In the genomic region with DNA sequence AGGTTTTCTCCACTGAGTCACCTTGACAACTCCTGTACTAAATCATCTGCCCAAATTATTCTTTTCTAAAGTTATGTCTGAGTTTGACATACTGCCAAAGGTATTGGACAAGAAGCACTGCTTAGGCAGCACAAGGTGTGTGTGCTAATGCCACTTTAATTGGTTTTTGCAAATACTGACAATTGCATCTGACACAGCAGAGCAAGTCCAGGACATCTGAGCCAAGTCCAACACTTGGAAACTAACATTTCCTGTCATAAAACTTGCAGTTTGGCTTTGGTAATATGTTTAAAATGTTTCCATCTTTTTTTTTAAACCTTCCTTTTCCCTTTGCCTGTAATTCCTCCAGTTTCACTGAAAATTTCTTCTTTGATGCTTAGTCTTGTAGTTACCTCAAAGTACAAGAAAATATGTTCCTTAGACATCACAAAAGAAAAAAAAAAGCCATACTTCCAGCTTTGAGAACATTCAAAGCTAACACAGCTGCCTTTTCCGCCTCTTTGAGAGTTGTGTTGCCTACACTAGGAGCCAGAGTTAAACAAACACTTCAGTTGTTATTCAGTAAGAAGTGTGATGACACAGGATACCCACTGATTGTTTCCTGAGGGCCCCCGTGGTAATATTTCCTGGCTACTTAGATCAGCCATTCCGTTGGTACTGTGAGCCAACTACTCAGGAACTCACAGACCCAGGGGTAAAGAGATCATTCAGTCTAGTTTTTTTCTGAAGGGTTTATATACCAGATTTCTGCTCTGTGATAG, we compare ENCODE assay signal across 21 mouse cellular contexts. TPM values are rescaled to one million over a fixed set of nuclear protein-coding genes. Genes with fewer than 3 reads are reported as not detected.
A peak's percentile ranks its signal among the peaks of the same experiment; 100 is the strongest.
DNase-seq lines count a peak whose midpoint lies in the region; ATAC-seq and TF ChIP-seq lines count a peak whose summit lies in the region.
"Had no signal": no experiment of that assay in that cellular context is flagged by ENCODE, and none has a peak within 500 bp of the region (broad histone marks: within the 10 kb centered on the region; RNA-seq: fewer than 3 reads in every experiment).

No protein-coding gene starts in this region.

- no peaks in the 10 kb centered on the region for H3K9me3 ChIP-seq in kidney, postnatal 0 days (replicated peaks; ENCODE audit: low read length)
- H3K9me3 ChIP-seq in lung, postnatal 0 days (ENCODE audit: low read length) = no peaks in the 10 kb centered on the region
- H3K9me3 ChIP-seq in hindbrain, embryonic 11.5 days (ENCODE audit: control insufficient read depth, low read length) = no peaks in the 10 kb centered on the region
- H3K9me3 ChIP-seq: embryonic facial prominence, embryonic 15.5 days; forebrain, embryonic 10.5 days; heart, embryonic 13.5 days; intestine, embryonic 15.5 days; liver, embryonic 15.5 days; midbrain, embryonic 15.5 days had no signal

- ATAC-seq in kidney, postnatal 0 days (replicated peaks; ENCODE audit: low FRiP score, low read depth) = no peak
- peak; percentile 91 for ATAC-seq in lung, postnatal 0 days
- ATAC-seq in hindbrain, embryonic 11.5 days (ENCODE audit: low FRiP score) = no peak
- ATAC-seq: forebrain, postnatal 0 days; midbrain, embryonic 15.5 days had no signal

- no peaks in the 10 kb centered on the region for H3K36me3 ChIP-seq in kidney, postnatal 0 days (ENCODE audit: insufficient read depth, low read length)
- no peaks in the 10 kb centered on the region for H3K36me3 ChIP-seq in kidney, adult 2 months (ENCODE audit: control insufficient read depth, insufficient read depth, low read length)
- H3K36me3 ChIP-seq in lung, postnatal 0 days (ENCODE audit: insufficient read depth, low read length) = no peaks in the 10 kb centered on the region
- no peaks in the 10 kb centered on the region for H3K36me3 ChIP-seq in heart, adult 2 months (ENCODE audit: control insufficient read depth, insufficient read depth, low read length)
- H3K36me3 ChIP-seq in hindbrain, embryonic 11.5 days (ENCODE audit: control insufficient read depth, insufficient read depth, low read length) = no peaks in the 10 kb centered on the region
- H3K36me3 ChIP-seq: embryonic facial prominence, embryonic 15.5 days; forebrain, embryonic 10.5 days; heart, embryonic 13.5 days; intestine, embryonic 15.5 days; liver, embryonic 15.5 days; midbrain, embryonic 15.5 days had no signal

- no peak for TF ChIP-seq POLR2A in kidney, adult 2 months (IDR thresholded peaks at IDR 0.05; ENCODE audit: low read depth, low read length)
- no peak for TF ChIP-seq POLR2A in brain, embryonic 14.5 days (IDR thresholded peaks at IDR 0.05; ENCODE audit: borderline replicate concordance, extremely low read depth, insufficient read depth, insufficient read length, poor library complexity, severe bottlenecking)
- TF ChIP-seq POLR2A in heart, adult 2 months (IDR thresholded peaks at IDR 0.05; ENCODE audit: insufficient read depth, low read depth, low read length) = no peak

- H3K4me3 ChIP-seq in kidney, postnatal 0 days (replicated peaks; ENCODE audit: low read depth, low read length) = no peak overlapping the region
- H3K4me3 ChIP-seq in kidney, adult 2 months (ENCODE audit: insufficient read depth, low read depth, low read length) = no peak overlapping the region
- H3K4me3 ChIP-seq in lung, postnatal 0 days (ENCODE audit: low read depth, low read length) = no peak overlapping the region
- no peak overlapping the region for H3K4me3 ChIP-seq in heart, adult 2 months
- no peak overlapping the region for H3K4me3 ChIP-seq in hindbrain, embryonic 11.5 days (ENCODE audit: low read depth, low read length)
- H3K4me3 ChIP-seq: embryonic facial prominence, embryonic 15.5 days; forebrain, embryonic 10.5 days; heart, embryonic 13.5 days; intestine, embryonic 15.5 days; liver, embryonic 15.5 days; megakaryocyte, embryonic 14.5 days; midbrain, embryonic 15.5 days; myocyte had no signal

- TF ChIP-seq EP300 in lung, postnatal 0 days (IDR thresholded peaks at IDR 0.05) = peak; percentile 59
- TF ChIP-seq EP300 in heart, adult 2 months (IDR thresholded peaks at IDR 0.05; ENCODE audit: insufficient read depth, low read depth, low read length) = no peak

- H3K9ac ChIP-seq in kidney, postnatal 0 days (ENCODE audit: low read depth, low read length) = no peak overlapping the region
- no peak overlapping the region for H3K9ac ChIP-seq in lung, postnatal 0 days (replicated peaks; ENCODE audit: low read depth)
- no peak overlapping the region for H3K9ac ChIP-seq in heart, adult 2 months (ENCODE audit: low read depth, low read length)
- no peak overlapping the region for H3K9ac ChIP-seq in hindbrain, embryonic 11.5 days (ENCODE audit: low read depth, low read length)
- H3K9ac ChIP-seq: embryonic facial prominence, embryonic 15.5 days; forebrain, postnatal 0 days; heart, embryonic 13.5 days; hindbrain, embryonic 14.5 days; intestine, embryonic 15.5 days; liver, embryonic 15.5 days; midbrain, embryonic 15.5 days had no signal

- intact Hi-C loops in heart, adult 2 months (cut with DNase I) = no loop called here

- H3K79me2 ChIP-seq in heart, adult 2 months (replicated peaks; ENCODE audit: control insufficient read depth, insufficient read depth, low read length) = no peaks in the 10 kb centered on the region

- H3K4me1 ChIP-seq in kidney, postnatal 0 days (replicated peaks; ENCODE audit: insufficient read depth, low read length) = no peaks in the 10 kb centered on the region
- no peaks in the 10 kb centered on the region for H3K4me1 ChIP-seq in kidney, adult 2 months (ENCODE audit: control insufficient read depth, insufficient read depth, low read length)
- peaks cover 12% of the 10 kb centered on the region; the same call in 1 of the 2 replicates for H3K4me1 ChIP-seq in lung, postnatal 0 days (ENCODE audit: insufficient read depth, low read depth, low read length)
- no peaks in the 10 kb centered on the region for H3K4me1 ChIP-seq in heart, adult 2 months (ENCODE audit: control insufficient read depth, insufficient read depth, low read length)
- no peaks in the 10 kb centered on the region for H3K4me1 ChIP-seq in hindbrain, embryonic 11.5 days (replicated peaks; ENCODE audit: control insufficient read depth, insufficient read depth, low read length)
- H3K4me1 ChIP-seq: embryonic facial prominence, embryonic 15.5 days; forebrain, embryonic 10.5 days; intestine, embryonic 15.5 days; liver, embryonic 15.5 days; midbrain, embryonic 15.5 days had no signal

- no peak overlapping the region for H3K4me2 ChIP-seq in kidney, postnatal 0 days (ENCODE audit: low read length)
- no peak overlapping the region for H3K4me2 ChIP-seq in lung, postnatal 0 days (replicated peaks; ENCODE audit: low read depth, low read length)
- no peak overlapping the region for H3K4me2 ChIP-seq in hindbrain, embryonic 11.5 days (replicated peaks; ENCODE audit: low read depth, low read length)
- H3K4me2 ChIP-seq: embryonic facial prominence, embryonic 15.5 days; heart, embryonic 13.5 days; hindbrain, embryonic 14.5 days; intestine, embryonic 15.5 days; liver, embryonic 15.5 days; midbrain, embryonic 15.5 days had no signal

- DNase-seq in kidney, postnatal 0 days (ENCODE audit: low spot score) = peak; percentile 29
- DNase-seq in kidney, adult 2 months = no peak
- peak; percentile 35 for DNase-seq in 416B (ENCODE audit: low read depth)
- peak; percentile 5 for DNase-seq in brain, embryonic 14.5 days (ENCODE audit: low read depth)
- peak; percentile 82 for DNase-seq in lung, postnatal 0 days (ENCODE audit: low spot score)
- no peak for DNase-seq in heart, adult 2 months
- no peak for DNase-seq in hindbrain, embryonic 11.5 days (ENCODE audit: low spot score)
- DNase-seq: adrenal gland, adult 2 months; cerebellum, adult 9-10 months; forebrain, postnatal 0 days; kidney, postnatal 14 days; thymus, adult 2 months had no signal

- TF ChIP-seq CTCF in kidney, postnatal 0 days (IDR thresholded peaks at IDR 0.05; ENCODE audit: low read depth) = no peak
- TF ChIP-seq CTCF in kidney, adult 2 months (conservative IDR thresholded peaks at IDR 0.05; ENCODE audit: insufficient read depth, insufficient read length, low read depth, low read length) = no peak
- TF ChIP-seq CTCF in brain, embryonic 14.5 days (IDR thresholded peaks at IDR 0.05; ENCODE audit: borderline replicate concordance, extremely low read depth, insufficient read depth, insufficient read length) = no peak
- TF ChIP-seq CTCF in lung, postnatal 0 days (IDR thresholded peaks at IDR 0.05) = no peak
- no peak for TF ChIP-seq CTCF in heart, adult 2 months (IDR thresholded peaks at IDR 0.05)

- no peak overlapping the region for H3K27ac ChIP-seq in kidney, postnatal 0 days
- no peak overlapping the region for H3K27ac ChIP-seq in kidney, adult 2 months (ENCODE audit: insufficient read depth, low read depth, low read length)
- H3K27ac ChIP-seq in lung, postnatal 0 days (ENCODE audit: low read length) = peak overlapping the region; percentile 66
- H3K27ac ChIP-seq in heart, adult 2 months = no peak overlapping the region
- no peak overlapping the region for H3K27ac ChIP-seq in hindbrain, embryonic 11.5 days (ENCODE audit: low read depth, low read length)
- H3K27ac ChIP-seq: embryonic facial prominence, embryonic 15.5 days; forebrain, embryonic 10.5 days; heart, embryonic 13.5 days; hindbrain, embryonic 14.5 days; intestine, embryonic 15.5 days; liver, embryonic 15.5 days; midbrain, embryonic 15.5 days had no signal

- H3K27me3 ChIP-seq in kidney, postnatal 0 days (ENCODE audit: insufficient read depth, low read length) = no peaks in the 10 kb centered on the region
- H3K27me3 ChIP-seq in kidney, adult 2 months (replicated peaks; ENCODE audit: control insufficient read depth, insufficient read depth, low read length) = no peaks in the 10 kb centered on the region
- no peaks in the 10 kb centered on the region for H3K27me3 ChIP-seq in lung, postnatal 0 days (replicated peaks; ENCODE audit: insufficient read depth, low read length)
- H3K27me3 ChIP-seq in heart, adult 2 months (ENCODE audit: control insufficient read depth, insufficient read depth, low read length) = no peaks in the 10 kb centered on the region
- no peaks in the 10 kb centered on the region for H3K27me3 ChIP-seq in hindbrain, embryonic 11.5 days (ENCODE audit: control insufficient read depth, insufficient read depth, low read length)
- H3K27me3 ChIP-seq: embryonic facial prominence, embryonic 15.5 days; heart, embryonic 13.5 days; intestine, embryonic 15.5 days; liver, embryonic 15.5 days; megakaryocyte, embryonic 14.5 days; midbrain, embryonic 15.5 days had no signal

- WGBS in kidney, postnatal 0 days = 16% methylated on average over 3 of the region's 3 CpGs
- 34% methylated on average over 3 of the region's 3 CpGs for WGBS in kidney, adult 2 months
- WGBS in lung, postnatal 0 days = 12% methylated on average over 3 of the region's 3 CpGs
- WGBS in heart, adult 2 months = 30% methylated on average over 3 of the region's 3 CpGs
- 60% methylated on average over 3 of the region's 3 CpGs for WGBS in hindbrain, embryonic 11.5 days

RNA-seq across cellular contexts. Expression of a gene that starts 47.6 kb away (rescaled TPM):
- polyA plus RNA-seq in kidney, postnatal 0 days (2015; fragmentation: Nextera tagmentation; extraction: Ambion mirVana) = 61.0 and 65.4 TPM in 2 replicates
- polyA plus RNA-seq in kidney, adult 2 months (2012; rRNA removed) = 4.7 and 7.5 TPM in 2 replicates
- polyA plus RNA-seq in brain, embryonic 14.5 days (2012; rRNA removed) = 25.6 and 30.5 TPM in 2 replicates
- polyA plus RNA-seq in lung, postnatal 0 days (2015; fragmentation: Nextera tagmentation; extraction: Ambion mirVana) = 39.5 and 39.8 TPM in 2 replicates
- total RNA-seq in heart, adult 2 months (2021) = 10 to 100 TPM; 36.9 to 37.9 TPM
- 7.1 and 17.1 TPM in 2 replicates for polyA plus RNA-seq in heart, adult 2 months (2012; rRNA removed)
- polyA plus RNA-seq in hindbrain, embryonic 11.5 days (2014; fragmentation: Nextera tagmentation; extraction: Ambion mirVana) = 110 and 113 TPM in 2 replicates

RNA-seq across cellular contexts. Expression of a gene that starts 50.2 kb away (rescaled TPM):
- 27.4 and 27.9 TPM in 2 replicates for polyA plus RNA-seq in kidney, postnatal 0 days (2015; fragmentation: Nextera tagmentation; extraction: Ambion mirVana)
- polyA plus RNA-seq in kidney, adult 2 months (2012; rRNA removed) = 17.9 and 21.5 TPM in 2 replicates
- 23.0 and 35.2 TPM in 2 replicates for polyA plus RNA-seq in brain, embryonic 14.5 days (2012; rRNA removed)
- 27.2 and 27.7 TPM in 2 replicates for polyA plus RNA-seq in lung, postnatal 0 days (2015; fragmentation: Nextera tagmentation; extraction: Ambion mirVana)
- 10 to 100 TPM; 67.4 to 75.3 TPM for total RNA-seq in heart, adult 2 months (2021)
- 17.0 and 25.9 TPM in 2 replicates for polyA plus RNA-seq in heart, adult 2 months (2012; rRNA removed)
- polyA plus RNA-seq in hindbrain, embryonic 11.5 days (2014; fragmentation: Nextera tagmentation; extraction: Ambion mirVana) = 35.3 and 36.0 TPM in 2 replicates

Comparison
In these comparisons a context has a peak if more than half of its experiments do, and no peak if none do; other contexts are left out.
1. DNase-seq: peak in kidney, postnatal 0 days (single experiment), 416B (single experiment), brain, embryonic 14.5 days (single experiment) and lung, postnatal 0 days (single experiment); none in kidney, adult 2 months (single experiment), heart, adult 2 months (0 of 2) and hindbrain, embryonic 11.5 days (single experiment).